Mouse (Mus musculus) heart, embryonic 10.5 days (tissue): ENCODE data around the gene Ak7. TPM values are rescaled to one million over a fixed set of nuclear protein-coding genes. Genes with fewer than 3 reads are reported as not detected.

ENCODE experiments used
- DNase-seq: peaks from one replicate; pipeline ENCODE4 v3.0.0-alpha.2; 2017; ENCODE audit warnings: low spot score
- H3K27ac ChIP-seq: fragments of 300-500 bp; sonication (generic); 2 replicates; pipeline ENCODE4 v1.5.1; 2016; ENCODE audit warnings: mild to moderate bottlenecking
- H3K27me3 ChIP-seq: fragments of 300-500 bp; sonication (generic); 2 replicates; pipeline ENCODE4 v1.6.1; 2016; ENCODE audit warnings: mild to moderate bottlenecking; ENCODE audit not compliant: poor library complexity, insufficient read depth, severe bottlenecking
- H3K36me3 ChIP-seq: fragments of 300-500 bp; sonication (generic); 2 replicates; pipeline ENCODE4 v1.6.1; 2016; ENCODE audit warnings: mild to moderate bottlenecking, moderate library complexity
- H3K4me1 ChIP-seq: fragments of 300-500 bp; sonication (generic); 2 replicates; pipeline ENCODE4 v1.6.1; 2016; ENCODE audit warnings: mild to moderate bottlenecking
- H3K4me3 ChIP-seq: fragments of 300-500 bp; sonication (generic); 2 replicates; pipeline ENCODE4 v1.5.1; 2016; ENCODE audit warnings: mild to moderate bottlenecking, moderate library complexity
- H3K9me3 ChIP-seq: fragments of 300-500 bp; sonication (generic); 2 replicates; pipeline ENCODE4 v1.6.1; 2016; ENCODE audit warnings: mild to moderate bottlenecking, moderate library complexity
- WGBS: fragments of 180-500 bp; shearing (Covaris S2); methylation state at CpG from one replicate; pipeline ENCODE4 v1.1.7; 2016; 5-methylcytosine and 5-hydroxymethylcytosine counted together
- polyA plus RNA-seq: library from polyadenylated mRNA; unstranded; fragments of >200 nt; fragmentation: Nextera tagmentation; extraction: Ambion mirVana; gene quantifications from 2 replicates; pipeline ENCODE4 v1.2.1, GENCODE M21; 2016

Ak7 gene
- polyA plus RNA-seq, 1 experiment from 2014 or later: 0.64 TPM

- H3K27ac ChIP-seq: no peak overlapping the region
- no peaks in the 10 kb centered on the region for H3K36me3 ChIP-seq
- H3K4me1 ChIP-seq: peaks cover 7% of the 10 kb centered on the region
- H3K4me3 ChIP-seq: no peak overlapping the region
- no peaks in the 10 kb centered on the region for H3K27me3 ChIP-seq
- 76% methylated on average over 7 of the region's 7 CpGs for WGBS
- no peaks in the 10 kb centered on the region for H3K9me3 ChIP-seq
- no peak for DNase-seq
Observed at GRCm38 (mm10) chr12:105735226-105735888, 29.6 kb downstream of the Ak7 start.

- Histone ChIP-seq H3K36me3 (no peaks in the 10 kb centered on the region), H3K9me3 (no peaks in the 10 kb centered on the region), H3K27ac (no peak overlapping the region), H3K27me3 (no peaks in the 10 kb centered on the region), H3K4me1 (peaks cover 7% of the 10 kb centered on the region), H3K4me3 (no peak overlapping the region)
- WGBS: 78% methylated on average over 6 of the region's 6 CpGs
- no peak for DNase-seq
Observed at GRCm38 (mm10) chr12:105735889-105736251, 30.1 kb downstream of the Ak7 start.

- Histone ChIP-seq H3K27me3 (no peaks in the 10 kb centered on the region), H3K9me3 (no peaks in the 10 kb centered on the region), H3K4me3 (no peak overlapping the region), H3K4me1 (peaks cover 19% of the 10 kb centered on the region), H3K27ac (peak overlapping the region; percentile 22; the same call in 1 of the 2 replicates), H3K36me3 (no peaks in the 10 kb centered on the region)
- DNase-seq: peak; percentile 88
- 59% methylated on average over 15 of the region's 15 CpGs for WGBS
Observed at GRCm38 (mm10) chr12:105738316-105739096, 32.7 kb downstream of the Ak7 start.

- no peak for DNase-seq
- 88% methylated on average over 8 of the region's 8 CpGs for WGBS
- no peaks in the 10 kb centered on the region for H3K27me3 ChIP-seq
- H3K36me3 ChIP-seq: no peaks in the 10 kb centered on the region
- no peaks in the 10 kb centered on the region for H3K9me3 ChIP-seq
- H3K27ac ChIP-seq: no peak overlapping the region
- H3K4me1 ChIP-seq: peaks cover 19% of the 10 kb centered on the region
- no peak overlapping the region for H3K4me3 ChIP-seq
Observed at GRCm38 (mm10) chr12:105739656-105740055, 33.9 kb downstream of the Ak7 start.

- no peaks in the 10 kb centered on the region for H3K9me3 ChIP-seq
- H3K4me1 ChIP-seq: peaks cover 6% of the 10 kb centered on the region
- no peaks in the 10 kb centered on the region for H3K36me3 ChIP-seq
- DNase-seq: no peak
- WGBS: 84% methylated on average over 5 of the region's 5 CpGs
- peak overlapping the region; percentile 62; the same call in 1 of the 2 replicates for H3K27ac ChIP-seq
- no peak overlapping the region for H3K4me3 ChIP-seq
- no peaks in the 10 kb centered on the region for H3K27me3 ChIP-seq
Observed at GRCm38 (mm10) chr12:105748114-105748513, 42.3 kb downstream of the Ak7 start.

GRCm38 (mm10) chr12:105753813-105754212 is 48.0 kb downstream of the Ak7 start:
- Histone ChIP-seq H3K36me3 (0 out of 2 replicates have a peak, but pooled peaks cover 2% of the 10 kb centered on the region), H3K27me3 (no peaks in the 10 kb centered on the region), H3K4me1 (peaks cover 14% of the 10 kb centered on the region), H3K27ac (no peak overlapping the region), H3K4me3 (no peak overlapping the region), H3K9me3 (no peaks in the 10 kb centered on the region)
- DNase-seq: no peak
- WGBS: 90% methylated on average over 10 of the region's 10 CpGs

GRCm38 (mm10) chr12:105757816-105758497 is 52.2 kb downstream of the Ak7 start:
- WGBS: 44% methylated on average over 15 of the region's 15 CpGs
- DNase-seq: peak; percentile 91
- Histone ChIP-seq H3K4me1 (peaks cover 18% of the 10 kb centered on the region), H3K27me3 (no peaks in the 10 kb centered on the region), H3K9me3 (no peaks in the 10 kb centered on the region), H3K27ac (peak overlapping the region; percentile 72), H3K36me3 (0 out of 2 replicates have a peak, but pooled peaks cover 2% of the 10 kb centered on the region), H3K4me3 (no peak overlapping the region)

- peaks cover 16% of the 10 kb centered on the region for H3K4me1 ChIP-seq
- H3K9me3 ChIP-seq: no peaks in the 10 kb centered on the region
- no peaks in the 10 kb centered on the region for H3K27me3 ChIP-seq
- peak overlapping the region; percentile 72; the same call in 1 of the 2 replicates for H3K27ac ChIP-seq
- no peak for DNase-seq
- H3K4me3 ChIP-seq: no peak overlapping the region
- 87% methylated on average over 2 of the region's 2 CpGs for WGBS
- H3K36me3 ChIP-seq: no peaks in the 10 kb centered on the region
Observed at GRCm38 (mm10) chr12:105758911-105759310, 53.1 kb downstream of the Ak7 start.

GRCm38 (mm10) chr12:105759849-105760478 is 54.2 kb downstream of the Ak7 start:
- H3K4me3 ChIP-seq: no peak overlapping the region
- DNase-seq: peak; percentile 83
- no peaks in the 10 kb centered on the region for H3K36me3 ChIP-seq
- H3K4me1 ChIP-seq: peaks cover 16% of the 10 kb centered on the region
- no peaks in the 10 kb centered on the region for H3K9me3 ChIP-seq
- no peaks in the 10 kb centered on the region for H3K27me3 ChIP-seq
- peak overlapping the region; percentile 42 for H3K27ac ChIP-seq
- 50% methylated on average over 10 of the region's 10 CpGs for WGBS

GRCm38 (mm10) chr12:105761171-105761570 is 55.4 kb downstream of the Ak7 start:
- H3K27me3 ChIP-seq: no peaks in the 10 kb centered on the region
- no peak overlapping the region for H3K4me3 ChIP-seq
- no peak overlapping the region for H3K27ac ChIP-seq
- WGBS: 83% methylated on average over 11 of the region's 11 CpGs
- DNase-seq: no peak
- no peaks in the 10 kb centered on the region for H3K36me3 ChIP-seq
- peaks cover 16% of the 10 kb centered on the region for H3K4me1 ChIP-seq
- no peaks in the 10 kb centered on the region for H3K9me3 ChIP-seq

GRCm38 (mm10) chr12:105761629-105762028 is 55.9 kb downstream of the Ak7 start:
- Histone ChIP-seq H3K27me3 (no peaks in the 10 kb centered on the region), H3K4me3 (no peak overlapping the region), H3K36me3 (no peaks in the 10 kb centered on the region), H3K4me1 (peaks cover 16% of the 10 kb centered on the region), H3K9me3 (no peaks in the 10 kb centered on the region), H3K27ac (no peak overlapping the region)
- 61% methylated on average over 3 of the region's 3 CpGs for WGBS
- no peak for DNase-seq

GRCm38 (mm10) chr12:105769700-105770099 is 63.9 kb downstream of the Ak7 start:
- Histone ChIP-seq H3K27ac (no peak overlapping the region), H3K9me3 (no peaks in the 10 kb centered on the region), H3K27me3 (no peaks in the 10 kb centered on the region), H3K4me1 (peaks cover 7% of the 10 kb centered on the region; the same call in 1 of the 2 replicates), H3K4me3 (no peak overlapping the region), H3K36me3 (no peaks in the 10 kb centered on the region)
- DNase-seq: no peak
- 54% methylated on average over 10 of the region's 10 CpGs for WGBS
